Mouse (Mus musculus): ENCODE results near the gene Atp6v0e. TPM values are rescaled to one million over a fixed set of nuclear protein-coding genes. Genes with fewer than 3 reads are reported as not detected.

Gene Atp6v0e
- polyA plus RNA-seq, 1 experiment from 2014 or later, result 154 TPM

GRCm38 (mm10) chr17:26701565-26701964 is 38.5 kb downstream of the Atp6v0e start:
- H3K27ac ChIP-seq (replicated peaks), result no peak overlapping the region
- WGBS (ENCODE audit: insufficient replicate concordance), result 80% methylated on average over 13 of the region's 13 CpGs
- H3K36me3 ChIP-seq (replicated peaks), result peaks cover 55% of the 10 kb centered on the region
- H3K9ac ChIP-seq, result no peak overlapping the region
- H3K27me3 ChIP-seq, result no peaks in the 10 kb centered on the region
- no peak for ATAC-seq (ENCODE audit: insufficient read depth)
- H3K4me3 ChIP-seq (replicated peaks), result no peak overlapping the region
- no peaks in the 10 kb centered on the region for H3K9me3 ChIP-seq (replicated peaks)
- H3K4me2 ChIP-seq, result no peak overlapping the region
- H3K4me1 ChIP-seq (replicated peaks), result peaks cover 31% of the 10 kb centered on the region

DNA sequence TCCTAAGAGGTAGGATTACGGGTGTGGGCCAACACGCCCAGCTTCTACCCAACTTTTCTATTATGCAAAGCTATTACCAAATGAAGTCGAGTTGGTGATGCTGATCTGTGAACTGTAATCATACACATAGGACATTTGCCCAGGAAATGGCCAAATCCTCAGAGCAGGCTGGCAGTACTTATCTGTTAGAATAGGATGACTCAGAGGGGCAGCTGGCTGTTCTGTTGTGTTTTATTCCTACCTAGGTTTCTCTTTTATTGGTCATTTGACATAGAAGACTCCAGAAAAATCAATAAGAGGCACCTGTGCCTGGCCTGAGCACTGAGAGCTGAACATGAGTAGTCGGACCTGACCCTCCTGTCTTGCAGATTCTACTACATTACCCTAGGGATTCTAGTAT is 39.6 kb downstream of the Atp6v0e start:
- Histone ChIP-seq H3K4me2 (no peak overlapping the region), H3K27me3 (no peaks in the 10 kb centered on the region), H3K4me1 (replicated peaks) (peaks cover 42% of the 10 kb centered on the region), H3K9me3 (replicated peaks) (no peaks in the 10 kb centered on the region), H3K9ac (no peak overlapping the region), H3K36me3 (replicated peaks) (peaks cover 46% of the 10 kb centered on the region), H3K4me3 (replicated peaks) (no peak overlapping the region), H3K27ac (replicated peaks) (no peak overlapping the region)
- WGBS (ENCODE audit: insufficient replicate concordance), result 61% methylated on average over 4 of the region's 4 CpGs
- no peak for ATAC-seq (ENCODE audit: insufficient read depth)

DNA sequence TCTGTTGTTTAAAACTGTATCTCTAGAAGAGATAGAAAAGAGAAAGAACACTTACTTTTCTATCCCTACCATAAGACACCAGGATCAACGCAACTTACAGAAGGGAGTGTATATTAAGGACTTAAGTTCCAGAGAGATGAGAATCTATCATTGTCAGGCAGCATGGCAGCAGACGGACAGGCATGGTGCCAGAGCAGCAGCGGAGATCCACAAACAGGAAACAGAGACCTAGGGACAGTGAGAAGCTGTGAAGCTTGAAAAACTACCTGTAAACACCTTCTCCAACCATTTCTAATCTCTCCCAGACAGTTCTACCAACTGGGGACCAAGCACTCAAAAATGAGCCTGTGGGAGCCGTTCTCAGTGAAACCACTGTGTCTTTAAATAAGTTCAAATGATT is 40.6 kb downstream of the Atp6v0e start:
- Histone ChIP-seq H3K27me3 (no peaks in the 10 kb centered on the region), H3K4me1 (replicated peaks) (peaks cover 49% of the 10 kb centered on the region)
- WGBS (ENCODE audit: insufficient replicate concordance), result 81% methylated on average over 4 of the region's 4 CpGs

GRCm38 (mm10) chr17:26705463-26706359 is 42.7 kb downstream of the Atp6v0e start:
- peaks cover 61% of the 10 kb centered on the region for H3K4me1 ChIP-seq (replicated peaks)
- no peak overlapping the region for H3K9ac ChIP-seq
- H3K9me3 ChIP-seq (replicated peaks), result no peaks in the 10 kb centered on the region
- H3K27ac ChIP-seq (replicated peaks), result peak overlapping the region; percentile 64
- no peak overlapping the region for H3K4me3 ChIP-seq (replicated peaks)
- no peak for ATAC-seq (ENCODE audit: insufficient read depth)
- no peaks in the 10 kb centered on the region for H3K27me3 ChIP-seq
- 32% methylated on average over 11 of the region's 11 CpGs for WGBS (ENCODE audit: insufficient replicate concordance)
- no peak overlapping the region for H3K4me2 ChIP-seq
- H3K36me3 ChIP-seq (replicated peaks), result peaks cover 17% of the 10 kb centered on the region

More for the DNA sequence above, 40.6 kb downstream of the Atp6v0e start:
- Histone ChIP-seq H3K4me3 (replicated peaks) (no peak overlapping the region), H3K27ac (replicated peaks) (no peak overlapping the region), H3K4me2 (no peak overlapping the region), H3K9ac (no peak overlapping the region), H3K36me3 (replicated peaks) (peaks cover 36% of the 10 kb centered on the region), H3K9me3 (replicated peaks) (no peaks in the 10 kb centered on the region)
- ATAC-seq (ENCODE audit: insufficient read depth), result no peak

- Histone ChIP-seq H3K4me2 (no peak overlapping the region), H3K9me3 (replicated peaks) (no peaks in the 10 kb centered on the region), H3K27ac (replicated peaks) (peak overlapping the region; percentile 2; the same call in 1 of the 2 replicates), H3K9ac (no peak overlapping the region), H3K27me3 (no peaks in the 10 kb centered on the region), H3K36me3 (replicated peaks) (peaks cover 12% of the 10 kb centered on the region), H3K4me1 (replicated peaks) (peaks cover 69% of the 10 kb centered on the region), H3K4me3 (replicated peaks) (no peak overlapping the region)
- 37% methylated on average over 7 of the region's 7 CpGs for WGBS (ENCODE audit: insufficient replicate concordance)
- no peak; the same call in 1 of the 2 replicates for ATAC-seq (ENCODE audit: insufficient read depth)
Observed at GRCm38 (mm10) chr17:26707066-26707465, 44.0 kb downstream of the Atp6v0e start.

- H3K27ac ChIP-seq (replicated peaks), result peak overlapping the region; percentile 78; the same call in 1 of the 2 replicates
- H3K4me1 ChIP-seq (replicated peaks), result peaks cover 58% of the 10 kb centered on the region
Observed at GRCm38 (mm10) chr17:26708499-26708898, 45.5 kb downstream of the Atp6v0e start.

GRCm38 (mm10) chr17:26708993-26709590 is 46.1 kb downstream of the Atp6v0e start:
- ATAC-seq (ENCODE audit: insufficient read depth), result no peak
- 51% methylated on average over 9 of the region's 9 CpGs for WGBS (ENCODE audit: insufficient replicate concordance)
- Histone ChIP-seq H3K27me3 (no peaks in the 10 kb centered on the region), H3K4me2 (peak overlapping the region; percentile 48), H3K36me3 (replicated peaks) (peaks cover 6% of the 10 kb centered on the region), H3K9me3 (replicated peaks) (no peaks in the 10 kb centered on the region), H3K4me3 (replicated peaks) (no peak overlapping the region), H3K4me1 (replicated peaks) (peaks cover 61% of the 10 kb centered on the region), H3K9ac (no peak overlapping the region), H3K27ac (replicated peaks) (peak overlapping the region; percentile 78)

More at GRCm38 (mm10) chr17:26708499-26708898, 45.5 kb downstream of the Atp6v0e start:
- H3K9ac ChIP-seq, result no peak overlapping the region
- H3K4me2 ChIP-seq, result no peak overlapping the region
- no peak overlapping the region for H3K4me3 ChIP-seq (replicated peaks)
- H3K27me3 ChIP-seq, result no peaks in the 10 kb centered on the region
- no peaks in the 10 kb centered on the region for H3K9me3 ChIP-seq (replicated peaks)
- peaks cover 12% of the 10 kb centered on the region for H3K36me3 ChIP-seq (replicated peaks)
- no peak for ATAC-seq (ENCODE audit: insufficient read depth)

- H3K36me3 ChIP-seq (replicated peaks), result no peaks in the 10 kb centered on the region
- H3K4me2 ChIP-seq, result peak overlapping the region; percentile 48
- no peaks in the 10 kb centered on the region for H3K27me3 ChIP-seq
- H3K4me1 ChIP-seq (replicated peaks), result peaks cover 71% of the 10 kb centered on the region
- no peak overlapping the region for H3K4me3 ChIP-seq (replicated peaks)
- peak overlapping the region; percentile 38; the same call in 1 of the 2 replicates for H3K9ac ChIP-seq
- peak; percentile 53 for ATAC-seq (ENCODE audit: insufficient read depth)
- 11% methylated on average over 6 of the region's 6 CpGs for WGBS (ENCODE audit: insufficient replicate concordance)
- H3K9me3 ChIP-seq (replicated peaks), result no peaks in the 10 kb centered on the region
- H3K27ac ChIP-seq (replicated peaks), result peak overlapping the region; percentile 78
Observed at GRCm38 (mm10) chr17:26710049-26710448, 47.0 kb downstream of the Atp6v0e start.

GRCm38 (mm10) chr17:26715271-26715758 is 52.3 kb downstream of the Atp6v0e start, which contains the start of gene Crebrf:
TSS of gene Crebrf (plus strand) at chr17:26715650.
- peak; percentile 57 for ATAC-seq (ENCODE audit: insufficient read depth)
- H3K4me3 ChIP-seq (replicated peaks), result peak within 1 kb of the TSS; percentile 98
- H3K9ac ChIP-seq, result peak within 1 kb of the TSS; percentile 70
- peak within 1 kb of the TSS; percentile 81 for H3K4me2 ChIP-seq
- no peaks in the 10 kb centered on the region for H3K27me3 ChIP-seq
- WGBS (ENCODE audit: insufficient replicate concordance), result under 1% methylated on average over 41 of the region's 41 CpGs
- H3K9me3 ChIP-seq (replicated peaks), result no peaks in the 10 kb centered on the region
- H3K36me3 ChIP-seq (replicated peaks), result no peaks in the 10 kb centered on the region
- H3K4me1 ChIP-seq (replicated peaks), result peaks cover 48% of the 10 kb centered on the region
- peak within 1 kb of the TSS; percentile 85 for H3K27ac ChIP-seq (replicated peaks)

GRCm38 (mm10) chr17:26715916-26716717 is 53.1 kb downstream of the Atp6v0e start:
- peak overlapping the region; percentile 85 for H3K27ac ChIP-seq (replicated peaks)
- H3K4me1 ChIP-seq (replicated peaks), result peaks cover 48% of the 10 kb centered on the region
- peak; percentile 98 for ATAC-seq (ENCODE audit: insufficient read depth)
- H3K9ac ChIP-seq, result peak overlapping the region; percentile 70
- H3K27me3 ChIP-seq, result no peaks in the 10 kb centered on the region
- peak overlapping the region; percentile 81 for H3K4me2 ChIP-seq
- H3K4me3 ChIP-seq (replicated peaks), result peak overlapping the region; percentile 98
- no peaks in the 10 kb centered on the region for H3K9me3 ChIP-seq (replicated peaks)
- H3K36me3 ChIP-seq (replicated peaks), result no peaks in the 10 kb centered on the region
- under 1% methylated on average over 71 of the region's 75 CpGs for WGBS (ENCODE audit: insufficient replicate concordance)
